Mouse (Mus musculus): ENCODE data around the gene Gss.

GRCm38 (mm10) chr2:155619817-155620216, 27.2 kb upstream of the Gss start:
- TF ChIP-seq CTCF (IDR thresholded peaks at IDR 0.05) (peak; percentile 92), POLR2A (IDR thresholded peaks at IDR 0.05; ENCODE audit: insufficient read depth, low read depth, low read length) (no peak), EP300 (IDR thresholded peaks at IDR 0.05; ENCODE audit: insufficient read depth, low read depth, low read length) (no peak)
